18 mouse cellular contexts compared by ENCODE assay signal in the genomic region with DNA sequence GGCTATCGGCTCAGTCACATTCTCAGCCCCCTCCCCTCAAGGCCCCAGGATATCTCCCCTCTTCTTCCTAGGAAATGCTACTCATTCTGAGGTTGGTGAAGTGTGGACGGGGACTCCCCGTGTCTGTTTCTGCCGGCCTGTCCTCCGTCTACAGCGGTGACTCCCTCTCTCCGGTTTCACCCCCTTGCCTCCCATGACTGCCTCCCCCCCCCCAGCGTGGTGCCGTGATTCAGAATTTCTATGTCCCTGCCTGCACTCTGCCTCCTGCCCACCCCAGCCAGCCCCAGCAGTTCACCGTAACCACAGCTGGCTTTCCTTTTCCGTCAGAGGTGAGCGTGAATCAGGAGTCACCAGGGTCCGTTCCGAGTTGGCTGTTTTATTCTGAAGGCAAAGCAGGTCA.
DNase-seq lines count a peak whose midpoint lies in the region; ATAC-seq and TF ChIP-seq lines count a peak whose summit lies in the region.
"Had no signal": no experiment of that assay in that cellular context is flagged by ENCODE, and none has a peak within 500 bp of the region (broad histone marks: within the 10 kb centered on the region; RNA-seq: fewer than 3 reads in every experiment).

No protein-coding gene starts in this region.

- WGBS in kidney, embryonic 16.5 days: 30% methylated on average over 14 of the region's 14 CpGs
- WGBS in embryonic facial prominence, embryonic 12.5 days: 60% methylated on average over 14 of the region's 14 CpGs

- DNase-seq in gastrocnemius, adult 2 months: no peak
- DNase-seq in gastrocnemius, adult 8-10 months (ENCODE audit: low spot score in 2 of 2): no peak
- no peak for DNase-seq in kidney, postnatal 25 days
- no peak for DNase-seq in lung, postnatal 36 days
- no peak for DNase-seq in lung, adult 18-20 months
- DNase-seq: cerebellum, adult 8-10 months; kidney, adult 18-20 months; liver, postnatal 0 days; right cerebral cortex, postnatal 25 days; thymus, adult 18-20 months had no signal

- H3K9ac ChIP-seq in kidney, embryonic 16.5 days (replicated peaks; ENCODE audit: low read length): no peak overlapping the region; the same call in 1 of the 2 replicates
- 0 out of 2 replicates have a peak overlapping the region, but pooled peaks have one; percentile 15 for H3K9ac ChIP-seq in embryonic facial prominence, embryonic 12.5 days
- H3K9ac ChIP-seq: hindbrain, embryonic 15.5 days; liver, postnatal 0 days; stomach, embryonic 15.5 days had no signal

- peak overlapping the region; percentile 24; the same call in 1 of the 2 replicates for H3K4me2 ChIP-seq in kidney, embryonic 16.5 days (replicated peaks; ENCODE audit: low read depth, low read length)
- H3K4me2 ChIP-seq in embryonic facial prominence, embryonic 12.5 days (replicated peaks): no peak overlapping the region
- H3K4me2 ChIP-seq: embryonic facial prominence, embryonic 13.5 days; heart, embryonic 11.5 days; hindbrain, embryonic 15.5 days; stomach, embryonic 15.5 days had no signal

- no peak overlapping the region; the same call in 1 of the 2 replicates for H3K4me3 ChIP-seq in gastrocnemius, adult 2 months
- H3K4me3 ChIP-seq in kidney, embryonic 16.5 days (ENCODE audit: low read length): no peak overlapping the region
- no peak overlapping the region for H3K4me3 ChIP-seq in embryonic facial prominence, embryonic 12.5 days
- H3K4me3 ChIP-seq: embryonic facial prominence, embryonic 13.5 days; hindbrain, embryonic 15.5 days; stomach, embryonic 15.5 days had no signal

- no peaks in the 10 kb centered on the region for H3K36me3 ChIP-seq in kidney, embryonic 16.5 days (ENCODE audit: insufficient read depth, low read length)
- H3K36me3 ChIP-seq in embryonic facial prominence, embryonic 12.5 days: no peaks in the 10 kb centered on the region
- H3K36me3 ChIP-seq: embryonic facial prominence, embryonic 13.5 days; G1E; hindbrain, embryonic 15.5 days; stomach, embryonic 15.5 days had no signal

- H3K27ac ChIP-seq in gastrocnemius, adult 2 months: peak overlapping the region; percentile 28
- peak overlapping the region; percentile 83 for H3K27ac ChIP-seq in kidney, embryonic 16.5 days (ENCODE audit: low read length)
- H3K27ac ChIP-seq in embryonic facial prominence, embryonic 12.5 days: no peak overlapping the region
- H3K27ac ChIP-seq: embryonic facial prominence, embryonic 13.5 days; hindbrain, embryonic 15.5 days had no signal

- H3K27me3 ChIP-seq in kidney, embryonic 16.5 days (ENCODE audit: insufficient read depth, low read length): no peaks in the 10 kb centered on the region
- no peaks in the 10 kb centered on the region for H3K27me3 ChIP-seq in embryonic facial prominence, embryonic 12.5 days
- H3K27me3 ChIP-seq: embryonic facial prominence, embryonic 13.5 days; hindbrain, embryonic 15.5 days; stomach, embryonic 15.5 days had no signal

- peak; percentile 43 for ATAC-seq in kidney, embryonic 16.5 days (ENCODE audit: low FRiP score, low TSS enrichment)
- ATAC-seq in embryonic facial prominence, embryonic 12.5 days (ENCODE audit: insufficient number of reproducible peaks, insufficient read depth, low FRiP score, low TSS enrichment): no peak
- ATAC-seq: forebrain, embryonic 16.5 days; liver, postnatal 0 days had no signal

- intact Hi-C loops in gastrocnemius, adult 2 months (cut with DNase I): no loop called here

- peaks cover 41% of the 10 kb centered on the region for H3K4me1 ChIP-seq in kidney, embryonic 16.5 days (ENCODE audit: insufficient read depth, low read length)
- peaks cover 10% of the 10 kb centered on the region; the same call in 1 of the 2 replicates for H3K4me1 ChIP-seq in embryonic facial prominence, embryonic 12.5 days
- H3K4me1 ChIP-seq: hindbrain, embryonic 15.5 days; stomach, embryonic 15.5 days had no signal

- TF ChIP-seq CTCF in gastrocnemius, adult 2 months (IDR thresholded peaks at IDR 0.05): no peak

- 0 out of 2 replicates have a peak, but pooled peaks cover 3% of the 10 kb centered on the region for H3K9me3 ChIP-seq in kidney, embryonic 16.5 days (ENCODE audit: low read length)
- H3K9me3 ChIP-seq in embryonic facial prominence, embryonic 12.5 days: no peaks in the 10 kb centered on the region
- H3K9me3 ChIP-seq: embryonic facial prominence, embryonic 13.5 days; G1E; hindbrain, embryonic 15.5 days; stomach, embryonic 15.5 days had no signal
